Mouse (Mus musculus): ENCODE measurements around the gene Cnpy4. TPM values are rescaled to one million over a fixed set of nuclear protein-coding genes. Genes with fewer than 3 reads are reported as not detected.

The Cnpy4 gene
- total RNA-seq (2012; rRNA removed) (7.8 TPM in 2 replicates), polyA plus RNA-seq (2012; ENCODE audit: insufficient read depth in 1 of 2, insufficient read length in 2 of 2, low read depth in 1 of 2, low replicate concordance in 2 of 2, missing spikeins in 1 of 2) (10 to 100 TPM in 1 of 2 experiments, not detected in 1; 12.1 TPM)

DNA sequence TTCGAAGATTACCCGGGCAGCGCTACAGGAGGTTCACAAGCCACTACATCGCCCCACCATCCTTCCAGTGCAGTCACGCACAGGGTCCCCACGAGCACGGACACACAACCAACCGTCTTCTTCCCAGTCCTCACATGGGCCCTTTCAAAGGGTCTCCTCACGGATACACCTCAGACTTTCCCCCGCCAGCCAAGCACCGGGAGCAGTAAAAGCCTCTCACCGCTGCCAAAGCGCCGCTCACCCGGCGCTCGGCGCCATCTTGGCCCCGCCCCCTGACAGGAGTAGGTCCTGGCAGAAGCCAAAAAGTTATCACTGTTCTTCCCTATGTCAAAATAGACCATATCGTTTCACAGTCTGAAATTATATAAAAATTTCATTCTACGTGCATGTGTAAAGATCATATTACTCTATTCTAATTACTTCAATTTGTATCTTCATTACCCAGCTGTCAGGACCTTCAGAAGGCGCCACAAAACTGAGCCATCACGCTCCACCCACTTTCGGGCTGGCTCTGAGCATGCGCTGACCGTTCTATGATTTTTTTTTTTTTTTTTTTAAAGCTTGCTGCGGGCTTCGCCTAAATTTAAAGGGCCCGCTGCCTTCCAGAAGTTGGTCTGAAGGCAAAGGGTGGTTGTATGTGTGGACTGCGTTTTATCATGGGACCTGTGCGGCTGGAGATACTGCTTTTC, at the start of gene Cnpy4, which contains the start of gene Taf6:
TSS of gene Cnpy4 (plus strand) at position 536 of the 689 bp plus-strand sequence.
TSS of gene Taf6 (minus strand) at position 502 of the 689 bp plus-strand sequence.
- Histone ChIP-seq H3K4me1 (ENCODE audit: control insufficient read depth in 1 of 2, insufficient read depth in 2 of 2, low read length in 2 of 2) (peaks cover 0 to 5% of the 10 kb centered on the region in 2 experiments; a peak in 1 of 4 replicates), H3K27ac (ENCODE audit: control insufficient read depth, low read depth, low read length) (peak within 1 kb of the TSS; percentile 84), H3K27me3 (ENCODE audit: control insufficient read depth in 1 of 2, insufficient read depth in 2 of 2, low read length in 2 of 2) (no peaks in the 10 kb centered on the region), H3K9ac (ENCODE audit: control insufficient read depth, low read depth, low read length, poor library complexity, severe bottlenecking) (peak within 1 kb of the TSS; percentile 96), H3K36me3 (ENCODE audit: control insufficient read depth in 1 of 2, insufficient read depth in 2 of 2, low read length in 2 of 2) (peaks cover 0 to 5% of the 10 kb centered on the region in 2 experiments; a peak in 2 of 4 replicates), H3K4me3 (ENCODE audit: control insufficient read depth in 1 of 2, insufficient read depth in 1 of 2, low read depth in 2 of 2, low read length in 2 of 2) (peak within 1 kb of the TSS; percentile 51 to 99), H3K9me3 (replicated peaks; ENCODE audit: insufficient read depth, low read length) (no peaks in the 10 kb centered on the region), H3K79me2 (ENCODE audit: control insufficient read depth, insufficient read depth, low read length, poor library complexity) (peaks cover 6% of the 10 kb centered on the region; the same call in 1 of the 2 replicates)
- peak; percentile 93 for DNase-seq (ENCODE audit: low read depth, low spot score)
- TF ChIP-seq SIN3A (IDR thresholded peaks at IDR 0.05; ENCODE audit: low read length) (peak; percentile 83), BHLHE40 (IDR thresholded peaks at IDR 0.05; ENCODE audit: borderline replicate concordance, low read depth, low read length) (no peak), GABPA (IDR thresholded peaks at IDR 0.05; ENCODE audit: low read depth, low read length) (no peak), ZMIZ1 (IDR thresholded peaks at IDR 0.05; ENCODE audit: low read depth, low read length) (no peak), UBTF (IDR thresholded peaks at IDR 0.05; ENCODE audit: borderline replicate concordance, insufficient read depth, low read depth, low read length) (no peak), TBP (IDR thresholded peaks at IDR 0.05; ENCODE audit: low read depth, low read length) (peak; percentile 95), MYB (IDR thresholded peaks at IDR 0.05; ENCODE audit: low read depth, low read length) (no peak), ZC3H11A (IDR thresholded peaks at IDR 0.05; ENCODE audit: low read depth, low read length) (no peak), NELFE (IDR thresholded peaks at IDR 0.05; ENCODE audit: low read depth, low read length) (peak; percentile 93), JUND (IDR thresholded peaks at IDR 0.05; ENCODE audit: low read depth, low read length) (no peak), MAZ (IDR thresholded peaks at IDR 0.05; ENCODE audit: low read depth, low read length) (no peak; the same call in 1 of the 2 replicates), CHD2 (IDR thresholded peaks at IDR 0.05; ENCODE audit: low read length) (no peak), E2F4 (IDR thresholded peaks at IDR 0.05; ENCODE audit: borderline replicate concordance, low read depth, low read length) (peak; percentile 84; the same call in 1 of the 2 replicates), RCOR1 (IDR thresholded peaks at IDR 0.05; ENCODE audit: low read depth, low read length) (no peak), CTCF (IDR thresholded peaks at IDR 0.05 in 2 of 3, conservative IDR thresholded peaks at IDR 0.05 in 1 of 3; ENCODE audit: control insufficient read depth in 1 of 3, insufficient read depth in 1 of 3, low read depth in 2 of 3, low read length in 3 of 3, poor library complexity in 1 of 3, severe bottlenecking in 1 of 3) (no peak), MAFK (IDR thresholded peaks at IDR 0.05; ENCODE audit: borderline replicate concordance, low read depth, low read length) (no peak), KAT2A (conservative IDR thresholded peaks at IDR 0.05; ENCODE audit: low read depth, low read length) (no peak), TCF12 (IDR thresholded peaks at IDR 0.05; ENCODE audit: low read depth, low read length) (peak; percentile 75), MXI1 (IDR thresholded peaks at IDR 0.05; ENCODE audit: low read depth, low read length) (peak; percentile 62), ZNF384 (IDR thresholded peaks at IDR 0.05; ENCODE audit: low read depth, low read length) (peak; percentile 99), POLR2AphosphoS5 (IDR thresholded peaks at IDR 0.05; ENCODE audit: borderline replicate concordance, low read depth, low read length) (no peak), MAX (IDR thresholded peaks at IDR 0.05; ENCODE audit: low read length) (no peak), POLR2A (IDR thresholded peaks at IDR 0.05; ENCODE audit: control insufficient read depth in 1 of 2, insufficient read depth in 1 of 2, low read depth in 1 of 2, low read length in 2 of 2, poor library complexity in 1 of 2) (peak; percentile 98 to 100), NRF1 (IDR thresholded peaks at IDR 0.05; ENCODE audit: insufficient read depth, low read depth, low read length, poor library complexity, severe bottlenecking) (peak; percentile 86), EP300 (IDR thresholded peaks at IDR 0.05; ENCODE audit: low read depth in 1 of 2, low read length in 2 of 2) (no peak), RAD21 (IDR thresholded peaks at IDR 0.05; ENCODE audit: low read depth, low read length) (no peak), GATA1 (IDR thresholded peaks at IDR 0.05; ENCODE audit: low read depth, low read length) (0 out of 2 replicates have a peak, but pooled peaks have one; percentile 24), SMC3 (IDR thresholded peaks at IDR 0.05; ENCODE audit: low read depth, low read length) (no peak), MYC (IDR thresholded peaks at IDR 0.05; ENCODE audit: low read depth, low read length) (no peak), CHD1 (IDR thresholded peaks at IDR 0.05; ENCODE audit: low read depth, low read length) (no peak), MEF2A (IDR thresholded peaks at IDR 0.05; ENCODE audit: extremely low read depth, insufficient replicate concordance, low read depth, low read length, poor library complexity, severe bottlenecking) (no peak), HCFC1 (IDR thresholded peaks at IDR 0.05; ENCODE audit: low read depth, low read length) (peak; percentile 84)

Data from MEL (cell line).